Mouse (Mus musculus): ENCODE data around the gene Nop53. TPM values are rescaled to one million over a fixed set of nuclear protein-coding genes. Genes with fewer than 3 reads are reported as not detected.
A peak's percentile ranks its signal among the peaks of the same experiment; 100 is the strongest.

The Nop53 gene
- total RNA-seq (2021) = 10 to 100 TPM; 81.3 to 97.1 TPM
- long read RNA-seq, experiment 1, transcript Nop53-201 (13 exons, 3,176 nt) = major isoform, 45 of 58 reads
- long read RNA-seq, experiment 1, partial matches to known transcripts = 10 of 58 reads
- long read RNA-seq, experiment 1, other reads (novel, unspliced or antisense) = 3 of 58 reads
- long read RNA-seq, experiment 2, transcript Nop53-201 (13 exons, 3,176 nt) = major isoform, 70 of 81 reads
- long read RNA-seq, experiment 2, partial matches to known transcripts = 11 of 81 reads
- long read RNA-seq, experiment 2, other reads (novel, unspliced or antisense) = 0 of 81 reads

GRCm38 (mm10) chr7:15945721-15946536 is at the start of gene Nop53:
TSS of gene Nop53 (minus strand) at chr7:15946074.
- peak; percentile 85 to 93 for DNase-seq
- intact Hi-C loops (cut with DNase I) = no loop called here

DNA sequence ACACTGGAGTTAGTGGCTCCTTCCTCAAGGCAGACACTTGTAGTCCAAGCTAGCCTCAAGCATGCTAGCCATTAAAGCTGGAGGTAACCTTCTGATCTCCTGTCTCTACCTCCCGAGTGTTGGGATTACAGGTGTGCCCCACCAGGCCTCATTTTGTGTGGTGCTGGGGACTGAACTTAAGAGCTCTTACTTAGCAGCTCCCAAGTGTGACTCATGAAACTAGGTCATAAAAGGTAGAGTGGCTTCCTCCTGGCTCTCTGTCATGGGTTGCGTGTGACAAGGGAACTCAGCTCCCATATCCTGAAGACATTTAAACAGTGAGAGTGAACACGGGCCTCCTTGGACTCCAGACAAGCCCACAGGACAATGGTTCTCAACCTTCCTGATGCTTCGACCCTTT is 47.9 kb upstream of the Nop53 start:
- no peak for DNase-seq

DNA sequence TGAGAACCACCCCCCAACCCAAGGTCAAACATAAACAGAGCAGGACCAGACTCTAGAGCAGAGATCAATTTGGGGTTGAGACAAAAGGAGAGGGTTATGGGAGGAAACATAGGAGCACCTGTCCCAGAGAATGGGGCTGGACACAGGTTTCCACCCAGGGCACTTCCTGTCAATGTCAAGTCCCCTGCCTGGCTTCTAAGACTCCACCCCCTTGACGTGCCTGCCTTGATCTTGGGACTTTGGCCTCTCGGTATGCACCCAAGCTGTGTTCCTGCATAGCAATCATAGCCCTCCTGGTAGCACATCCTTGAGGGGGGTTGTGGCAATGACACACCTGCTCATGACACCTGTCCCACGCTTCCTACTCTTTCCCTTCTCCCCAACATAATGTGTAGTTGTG is 47.3 kb upstream of the Nop53 start:
- DNase-seq = no peak
- intact Hi-C loops (cut with DNase I) = no loop called here

More for the DNA sequence above, 47.9 kb upstream of the Nop53 start:
- intact Hi-C loops (cut with DNase I) = no loop called here

- intact Hi-C loops (cut with DNase I) = no loop called here
- no peak for DNase-seq
Observed at GRCm38 (mm10) chr7:15991764-15992163, 45.9 kb upstream of the Nop53 start.

DNA sequence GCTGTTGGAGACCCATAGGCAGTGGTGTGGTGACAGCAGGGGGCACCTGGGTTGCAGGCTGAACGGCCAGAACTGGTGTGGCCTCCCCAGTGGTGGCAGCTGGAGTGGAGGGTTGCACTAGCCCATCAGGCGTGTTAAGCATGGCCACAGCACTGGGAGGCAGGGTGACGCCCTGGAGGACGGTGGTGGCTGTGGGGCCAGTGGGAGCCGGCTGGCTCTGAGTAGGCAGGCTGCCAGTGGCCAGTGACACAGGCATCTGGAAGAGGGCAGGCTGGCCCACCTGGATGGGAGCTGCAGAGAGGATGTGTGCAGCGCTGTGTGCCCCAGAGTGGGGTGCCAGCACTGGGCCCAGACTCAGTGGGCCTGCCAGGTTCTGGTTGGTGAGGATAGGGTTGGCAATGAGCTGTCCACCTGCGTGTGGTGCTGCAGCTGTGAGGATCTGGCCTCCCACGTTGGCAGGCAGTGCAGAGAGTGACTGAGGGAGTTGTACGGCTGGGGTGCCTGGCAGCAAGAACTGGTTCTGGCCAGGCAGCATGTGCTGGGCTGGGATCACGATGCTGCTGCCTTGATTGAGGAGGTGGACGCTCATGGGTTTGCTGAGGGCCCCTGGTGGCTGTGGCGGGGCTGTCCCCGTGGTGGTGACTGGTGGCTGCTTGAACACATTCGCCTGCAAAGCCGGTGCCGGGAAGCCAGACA is 41.9 kb upstream of the Nop53 start:
- intact Hi-C loops (cut with DNase I) = no loop called here

DNA sequence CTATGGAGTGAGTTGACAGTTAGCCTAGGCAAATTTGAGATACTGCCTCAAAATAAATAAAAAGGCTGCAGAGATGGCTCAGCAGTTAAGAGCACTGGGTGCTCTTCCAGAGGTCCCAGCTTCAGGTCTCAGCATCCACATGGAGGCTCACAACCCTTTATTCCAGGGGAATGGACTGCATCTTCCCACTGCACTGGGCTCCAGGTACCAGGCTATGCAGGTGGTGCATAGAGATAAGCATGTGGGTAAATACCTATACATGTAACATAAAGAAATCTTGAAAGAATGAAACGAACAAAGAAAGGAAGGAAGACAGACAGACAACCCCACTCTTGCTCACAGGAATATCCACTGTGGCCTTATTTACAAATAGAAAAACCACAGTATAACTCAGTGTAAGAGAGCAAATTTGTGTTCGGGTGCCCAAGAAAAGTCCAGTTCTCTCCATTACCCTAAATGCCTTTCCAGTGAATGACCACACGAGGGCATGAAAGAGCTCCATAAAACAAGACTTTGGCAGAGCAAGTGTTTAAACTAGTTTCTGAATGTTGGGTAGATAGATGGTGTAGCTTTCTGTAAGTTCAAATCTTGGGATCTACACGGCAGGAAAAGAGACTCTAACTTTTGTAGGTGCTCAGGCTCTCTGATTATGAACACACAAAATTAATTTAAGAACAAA is 37.0 kb upstream of the Nop53 start:
- no peak for DNase-seq
- intact Hi-C loops (cut with DNase I) = loop anchor here (2.0 kb wide), 1 partner anchor 68 kb away; no protein-coding TSS in a partner anchor

More for the DNA sequence above, 41.9 kb upstream of the Nop53 start:
- DNase-seq = no peak

DNA sequence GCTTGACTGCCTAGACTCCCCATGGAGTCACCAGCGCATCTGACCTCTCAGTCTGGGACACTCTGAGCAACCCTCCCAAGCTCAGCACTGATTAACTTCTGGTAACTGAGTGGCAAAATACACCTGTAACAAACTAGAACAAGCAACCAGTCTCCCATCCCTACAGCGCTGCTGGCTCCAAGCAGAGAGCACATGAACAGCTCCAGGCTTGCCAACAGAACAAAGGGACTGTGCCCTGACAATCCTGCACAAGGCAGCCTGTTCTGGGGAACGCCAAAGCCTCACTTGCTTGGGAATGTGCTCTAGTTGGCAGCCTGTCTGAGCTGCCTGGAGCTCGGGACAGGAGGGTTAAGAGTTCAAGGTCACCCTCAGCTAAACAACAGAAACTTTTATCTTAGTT is 35.7 kb upstream of the Nop53 start:
- no peak for DNase-seq

GRCm38 (mm10) chr7:15980246-15980645 is 34.4 kb upstream of the Nop53 start:
- intact Hi-C loops (cut with DNase I) = no loop called here
- DNase-seq = no peak

More for the DNA sequence above, 35.7 kb upstream of the Nop53 start:
- intact Hi-C loops (cut with DNase I) = no loop called here

DNA sequence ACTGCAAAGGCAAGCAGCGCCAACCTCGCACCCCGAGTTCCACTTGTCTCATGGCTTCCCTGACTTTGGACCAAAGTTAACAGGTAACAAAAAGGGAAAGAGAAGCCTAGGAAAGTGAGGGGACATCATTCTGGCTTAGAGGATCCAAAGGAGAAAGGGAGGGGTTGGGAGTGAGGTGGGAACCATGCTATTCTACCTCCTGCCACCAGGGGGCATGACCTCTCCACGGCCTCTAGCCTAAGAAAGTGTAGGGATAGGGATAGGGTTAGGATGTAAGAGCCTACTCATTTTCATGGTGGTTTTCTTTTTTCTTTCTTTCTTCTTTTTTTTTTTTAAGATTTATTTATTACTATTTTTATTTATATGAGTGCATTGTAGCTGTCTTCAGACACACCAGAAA is 30.0 kb upstream of the Nop53 start:
- no peak for DNase-seq
- intact Hi-C loops (cut with DNase I) = loop anchor here (5.0 kb wide), 2 partner anchors 171 to 296 kb away; partner anchors contain the start of gene Inafm1

- intact Hi-C loops (cut with DNase I) = loop anchor here (5.0 kb wide), 2 partner anchors 172 to 297 kb away; partner anchors contain the start of gene Inafm1
- no peak for DNase-seq
Observed at GRCm38 (mm10) chr7:15975451-15975850, 29.6 kb upstream of the Nop53 start.

- intact Hi-C loops (cut with DNase I) = loop anchor here (5.0 kb wide), 2 partner anchors 173 to 298 kb away; partner anchors contain the start of gene Inafm1
- peak in 1 of 2 experiments; percentile 71 for DNase-seq
Observed at GRCm38 (mm10) chr7:15974712-15975111, 28.8 kb upstream of the Nop53 start.

DNA sequence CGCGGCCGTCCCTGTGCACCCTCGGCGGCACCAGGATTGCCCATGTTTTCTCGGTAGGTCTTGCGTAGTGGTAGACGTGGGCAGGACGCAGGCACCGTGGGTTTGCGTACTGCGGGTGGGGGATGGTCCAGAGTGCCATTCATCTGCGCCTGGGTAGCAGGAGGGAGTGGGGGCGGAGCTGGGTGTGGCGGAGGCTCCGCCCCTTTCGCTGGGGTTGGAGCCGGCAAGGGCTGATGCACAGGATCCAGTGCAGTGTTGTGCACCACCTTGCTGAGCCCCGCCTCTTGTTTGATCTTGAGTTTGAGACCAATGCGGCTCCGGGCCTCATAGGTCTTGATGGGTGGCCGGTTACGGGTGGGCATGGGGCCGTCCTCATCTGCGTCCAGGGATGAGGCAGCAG is 26.4 kb upstream of the Nop53 start:
- intact Hi-C loops (cut with DNase I) = no loop called here
- DNase-seq = no peak

DNA sequence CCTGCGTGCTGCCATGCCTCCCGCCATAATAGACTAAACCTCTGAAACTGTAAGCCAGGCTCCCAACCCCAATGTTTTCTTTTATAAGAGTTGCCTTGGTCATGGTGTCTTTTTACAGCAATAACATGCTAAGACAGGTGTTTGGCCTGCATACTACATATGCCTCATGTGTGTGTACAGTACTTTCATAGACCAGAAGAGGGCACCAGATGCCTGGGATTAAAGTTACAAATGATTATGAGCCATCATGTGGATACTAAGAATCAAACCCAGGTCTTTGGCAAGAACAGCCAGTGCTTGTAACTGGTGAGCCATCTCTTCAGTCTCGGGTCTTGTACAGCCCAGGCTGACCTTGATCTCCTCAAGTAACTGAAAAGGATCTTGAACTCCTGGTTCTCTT is 23.8 kb upstream of the Nop53 start:
- intact Hi-C loops (cut with DNase I) = no loop called here
- DNase-seq = no peak

DNA sequence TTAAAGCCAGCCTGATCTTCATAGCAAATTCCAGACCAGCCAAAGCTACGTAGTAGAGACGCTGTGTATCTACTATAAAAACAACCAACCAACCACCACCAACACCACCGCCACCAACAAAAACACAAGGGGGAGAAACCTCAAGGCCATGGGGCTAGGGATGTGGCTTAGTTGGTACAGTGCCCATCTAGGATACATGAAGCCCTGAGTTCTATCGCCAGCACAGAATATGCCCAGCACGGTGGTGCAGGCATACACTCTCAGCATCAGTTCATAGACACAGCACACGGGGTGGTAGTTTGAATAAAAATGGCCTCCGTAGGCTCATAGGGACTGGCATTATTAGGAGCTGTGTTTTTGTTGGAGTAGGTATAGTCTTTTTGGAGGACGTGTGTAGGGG is 22.4 kb upstream of the Nop53 start:
- intact Hi-C loops (cut with DNase I) = no loop called here
- DNase-seq = no peak

GRCm38 (mm10) chr7:15967312-15967711 is 21.4 kb upstream of the Nop53 start, which contains the start of gene Ehd2:
TSS of gene Ehd2 (minus strand) at chr7:15967567.
- intact Hi-C loops (cut with DNase I) = loop anchor here (1.0 to 2.0 kb wide), 2 partner anchors 19 to 37 kb away; no protein-coding TSS in a partner anchor
- DNase-seq = peak; percentile 81

DNA sequence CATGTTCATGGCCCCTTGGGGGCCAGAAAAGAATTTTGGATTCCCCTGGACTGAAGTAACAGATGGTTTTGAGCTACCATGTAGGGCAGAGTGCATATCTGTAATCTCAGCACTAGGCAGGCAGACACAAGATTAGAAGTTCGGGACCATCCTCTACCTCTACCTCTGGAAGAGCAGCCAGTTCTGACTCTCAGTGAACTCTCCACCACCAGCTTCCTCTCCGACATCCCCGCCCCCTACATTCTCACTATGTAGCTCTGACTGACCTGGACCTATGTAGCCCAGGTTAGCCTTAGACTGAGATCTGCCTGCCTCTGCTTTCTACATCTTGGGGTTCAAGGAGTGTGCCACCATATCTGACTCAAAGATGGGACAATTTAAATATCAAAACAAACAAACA is 20.6 kb upstream of the Nop53 start:
- DNase-seq = no peak
- intact Hi-C loops (cut with DNase I) = loop anchor here (2.0 kb wide), 1 partner anchor 36 kb away; no protein-coding TSS in a partner anchor

GRCm38 (mm10) chr7:15963798-15964652 is 18.2 kb upstream of the Nop53 start:
- DNase-seq = no peak
- intact Hi-C loops (cut with DNase I) = no loop called here

DNA sequence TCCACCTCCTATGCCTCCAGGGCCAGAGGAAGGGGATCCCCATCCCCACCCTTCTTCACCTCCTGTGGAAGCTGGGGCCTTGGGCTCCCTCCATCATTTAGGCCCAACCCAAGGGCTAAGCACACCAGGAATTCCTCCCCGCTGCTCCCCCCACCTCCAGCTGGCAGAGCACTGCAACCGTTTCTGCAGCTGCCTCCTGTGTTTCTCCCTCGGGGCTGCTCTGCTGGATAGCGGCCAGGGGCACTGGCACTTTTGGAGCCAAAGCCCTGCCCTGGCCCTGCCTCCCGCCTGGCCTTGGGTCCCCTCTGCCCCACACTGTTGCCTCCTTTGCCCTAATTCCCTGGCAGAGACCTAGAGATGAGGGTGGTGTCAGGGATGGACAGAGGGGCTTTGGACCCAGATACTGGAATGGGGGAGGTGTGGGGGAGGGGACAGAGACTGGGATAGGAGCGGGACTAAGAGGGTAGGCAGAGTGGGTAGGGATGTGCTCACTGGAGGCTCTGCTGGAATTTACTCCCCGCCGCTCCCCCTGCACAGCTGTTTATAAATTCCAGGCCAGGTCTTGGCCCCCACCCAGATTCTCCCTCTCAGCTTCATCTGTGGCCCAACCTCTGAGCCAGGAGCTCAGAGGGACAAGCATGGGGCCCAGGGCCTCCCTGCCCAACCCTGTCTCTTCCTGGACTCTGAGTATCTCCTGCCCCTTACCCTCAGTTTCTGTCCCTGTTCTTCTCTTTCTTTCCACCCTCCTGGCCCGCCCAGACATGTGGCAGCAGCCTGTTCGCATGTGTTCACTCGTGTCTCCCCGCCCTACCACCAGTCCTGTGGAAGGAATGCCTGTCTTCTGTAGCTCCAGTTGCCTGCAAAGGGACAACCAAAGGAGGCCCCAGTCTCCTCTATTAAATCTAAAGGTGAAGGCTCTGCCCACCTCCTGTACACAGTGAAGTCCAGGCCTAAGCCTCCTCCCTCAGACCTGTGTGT is 16.7 kb upstream of the Nop53 start:
- intact Hi-C loops (cut with DNase I) = no loop called here
- DNase-seq = peak; percentile 91 to 94

All from gastrocnemius, postnatal 36 days (tissue).